Mouse (Mus musculus): Measurements from ENCODE around the gene Erlec1. TPM values are rescaled to one million over a fixed set of nuclear protein-coding genes. Genes with fewer than 3 reads are reported as not detected.

The Erlec1 gene
- polyA plus RNA-seq, 2 experiments, result 6.7 to 9.2 TPM

GRCm38 (mm10) chr11:30920641-30921040 lies 33.5 kb downstream of the Erlec1 start:
- Histone ChIP-seq H3K27me3 (ENCODE audit: control insufficient read depth, insufficient read depth, low read length) (no peaks in the 10 kb centered on the region), H3K9ac (replicated peaks) (no peak overlapping the region), H3K4me1 (replicated peaks; ENCODE audit: control insufficient read depth in 2 of 2, insufficient read depth in 2 of 2, low read length in 1 of 2) (no peaks in the 10 kb centered on the region), H3K27ac (no peak overlapping the region), H3K4me2 (ENCODE audit: low read depth) (no peak overlapping the region), H3K36me3 (replicated peaks; ENCODE audit: control insufficient read depth, insufficient read depth, low read depth) (no peaks in the 10 kb centered on the region), H3K4me3 (ENCODE audit: insufficient read depth in 1 of 2, low read depth in 2 of 2, low read length in 2 of 2) (no peak overlapping the region), H3K9me3 (ENCODE audit: control insufficient read depth, low read length) (no peaks in the 10 kb centered on the region)
- ATAC-seq (ENCODE audit: insufficient read depth) (no peak), DNase-seq (ENCODE audit: low read depth in 3 of 3, low spot score in 3 of 3) (no peak)
- 42% methylated on average over 1 of the region's 1 CpGs for WGBS (ENCODE audit: insufficient replicate concordance)
- TF ChIP-seq EP300 (IDR thresholded peaks at IDR 0.05; ENCODE audit: low read depth) (no peak), CTCF (IDR thresholded peaks at IDR 0.05; ENCODE audit: low read depth) (no peak)

- Histone ChIP-seq H3K36me3 (replicated peaks; ENCODE audit: control insufficient read depth, insufficient read depth, low read depth) (no peaks in the 10 kb centered on the region), H3K27me3 (ENCODE audit: control insufficient read depth, insufficient read depth, low read length) (no peaks in the 10 kb centered on the region), H3K4me2 (ENCODE audit: low read depth) (no peak overlapping the region), H3K9me3 (ENCODE audit: control insufficient read depth, low read length) (no peaks in the 10 kb centered on the region), H3K9ac (replicated peaks) (no peak overlapping the region), H3K4me1 (replicated peaks; ENCODE audit: control insufficient read depth in 2 of 2, insufficient read depth in 2 of 2, low read length in 1 of 2) (no peaks in the 10 kb centered on the region), H3K27ac (no peak overlapping the region), H3K4me3 (ENCODE audit: insufficient read depth in 1 of 2, low read depth in 2 of 2, low read length in 2 of 2) (no peak overlapping the region)
- DNase-seq (ENCODE audit: low read depth in 3 of 3, low spot score in 3 of 3) (no peak), ATAC-seq (ENCODE audit: insufficient read depth) (no peak)
- no peak for TF ChIP-seq CTCF (IDR thresholded peaks at IDR 0.05; ENCODE audit: low read depth)
- WGBS (ENCODE audit: insufficient replicate concordance), result 63% methylated on average over 3 of the region's 3 CpGs
Observed at GRCm38 (mm10) chr11:30912311-30912710, 41.8 kb downstream of the Erlec1 start.

- ATAC-seq (ENCODE audit: insufficient read depth), result no peak
- no peak overlapping the region for H3K4me3 ChIP-seq (ENCODE audit: insufficient read depth in 1 of 2, low read depth in 2 of 2, low read length in 2 of 2)
Observed at GRCm38 (mm10) chr11:30899312-30899711, 54.8 kb downstream of the Erlec1 start.

GRCm38 (mm10) chr11:30896201-30896600 lies 57.9 kb downstream of the Erlec1 start:
- DNase-seq (ENCODE audit: low read depth in 3 of 3, low spot score in 3 of 3), result no peak
- Histone ChIP-seq H3K27ac (no peak overlapping the region), H3K27me3 (ENCODE audit: control insufficient read depth, insufficient read depth, low read length) (no peaks in the 10 kb centered on the region), H3K9ac (replicated peaks) (no peak overlapping the region), H3K4me1 (replicated peaks; ENCODE audit: control insufficient read depth in 2 of 2, insufficient read depth in 2 of 2, low read length in 1 of 2) (no peaks in the 10 kb centered on the region), H3K36me3 (replicated peaks; ENCODE audit: control insufficient read depth, insufficient read depth, low read depth) (no peaks in the 10 kb centered on the region), H3K4me3 (ENCODE audit: insufficient read depth in 1 of 2, low read depth in 2 of 2, low read length in 2 of 2) (no peak overlapping the region), H3K9me3 (ENCODE audit: control insufficient read depth, low read length) (no peaks in the 10 kb centered on the region), H3K4me2 (ENCODE audit: low read depth) (no peak overlapping the region)
- 71% methylated on average over 1 of the region's 1 CpGs for WGBS (ENCODE audit: insufficient replicate concordance)
- ATAC-seq (ENCODE audit: insufficient read depth), result no peak
- no peak for TF ChIP-seq EP300 (IDR thresholded peaks at IDR 0.05; ENCODE audit: low read depth)
- TF ChIP-seq CTCF (IDR thresholded peaks at IDR 0.05; ENCODE audit: low read depth), result no peak

More at GRCm38 (mm10) chr11:30899312-30899711, 54.8 kb downstream of the Erlec1 start:
- TF ChIP-seq CTCF (IDR thresholded peaks at IDR 0.05; ENCODE audit: low read depth) (no peak), EP300 (IDR thresholded peaks at IDR 0.05; ENCODE audit: low read depth) (no peak)
- Histone ChIP-seq H3K27me3 (ENCODE audit: control insufficient read depth, insufficient read depth, low read length) (no peaks in the 10 kb centered on the region), H3K27ac (no peak overlapping the region), H3K4me1 (replicated peaks; ENCODE audit: control insufficient read depth in 2 of 2, insufficient read depth in 2 of 2, low read length in 1 of 2) (no peaks in the 10 kb centered on the region), H3K9me3 (ENCODE audit: control insufficient read depth, low read length) (no peaks in the 10 kb centered on the region), H3K36me3 (replicated peaks; ENCODE audit: control insufficient read depth, insufficient read depth, low read depth) (no peaks in the 10 kb centered on the region), H3K9ac (replicated peaks) (no peak overlapping the region), H3K4me2 (ENCODE audit: low read depth) (no peak overlapping the region)
- DNase-seq (ENCODE audit: low read depth in 3 of 3, low spot score in 3 of 3), result no peak

DNA sequence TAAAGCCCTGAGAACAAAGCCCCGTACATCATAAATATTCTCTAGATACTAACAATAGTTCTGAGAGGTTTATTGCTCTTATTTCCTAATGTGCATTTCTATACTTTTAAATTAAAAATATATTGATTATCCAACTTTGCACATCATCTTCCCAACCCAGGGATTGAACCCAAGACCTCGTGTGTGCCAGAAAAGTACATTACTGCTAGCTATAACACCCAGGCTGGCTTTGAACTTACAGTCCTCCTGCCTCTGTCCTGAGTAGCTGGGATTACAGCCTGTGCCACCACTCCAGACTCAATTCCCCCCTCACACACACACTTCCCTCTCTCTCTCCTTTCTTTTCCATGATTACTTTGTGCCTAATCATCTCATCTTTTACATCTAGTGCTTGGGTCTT lies 66.0 kb downstream of the Erlec1 start:
- DNase-seq (ENCODE audit: low read depth in 3 of 3, low spot score in 3 of 3) (no peak), ATAC-seq (ENCODE audit: insufficient read depth) (no peak)
- 73% methylated on average over 2 of the region's 2 CpGs for WGBS (ENCODE audit: insufficient replicate concordance)
- peaks cover 7% of the 10 kb centered on the region; the same call in 1 of the 2 replicates for H3K27me3 ChIP-seq (ENCODE audit: control insufficient read depth, insufficient read depth, low read length)
- no peak overlapping the region for H3K4me2 ChIP-seq (ENCODE audit: low read depth)
- no peak overlapping the region for H3K4me3 ChIP-seq (ENCODE audit: insufficient read depth in 1 of 2, low read depth in 2 of 2, low read length in 2 of 2)
- TF ChIP-seq CTCF (IDR thresholded peaks at IDR 0.05; ENCODE audit: low read depth) (no peak), EP300 (IDR thresholded peaks at IDR 0.05; ENCODE audit: low read depth) (no peak)
- 0 out of 4 replicates have a peak, but pooled peaks cover 0 to 1% of the 10 kb centered on the region in 2 experiments for H3K4me1 ChIP-seq (replicated peaks; ENCODE audit: control insufficient read depth in 2 of 2, insufficient read depth in 2 of 2, low read length in 1 of 2)
- no peaks in the 10 kb centered on the region for H3K36me3 ChIP-seq (replicated peaks; ENCODE audit: control insufficient read depth, insufficient read depth, low read depth)
- H3K9ac ChIP-seq (replicated peaks), result no peak overlapping the region
- H3K27ac ChIP-seq, result no peak overlapping the region
- H3K9me3 ChIP-seq (ENCODE audit: control insufficient read depth, low read length), result no peaks in the 10 kb centered on the region

Data from liver, embryonic 14.5 days (tissue).